Mouse (Mus musculus): Measurements from ENCODE around the gene Usp21. TPM values are rescaled to one million over a fixed set of nuclear protein-coding genes. Genes with fewer than 3 reads are reported as not detected.
A peak's percentile ranks its signal among the peaks of the same experiment; 100 is the strongest.
"Not testable (repeated sequence)": the region's sequence is repeated elsewhere in the genome, so short reads cannot be mapped to it uniquely, and the experiment has no call there.

Gene Usp21
- polyA plus RNA-seq, 1 experiment from 2014 or later, result 125 TPM

- WGBS, result 74% methylated on average over 5 of the region's 5 CpGs
- not testable (repeated sequence) for H3K27ac ChIP-seq; DNase-seq (ENCODE audit: low spot score); H3K4me1 ChIP-seq; H3K27me3 ChIP-seq (ENCODE audit: low read depth, poor library complexity, severe bottlenecking); H3K4me3 ChIP-seq; H3K36me3 ChIP-seq; H3K9me3 ChIP-seq (replicated peaks)
Observed at GRCm38 (mm10) chr1:171306157-171306556, 18.4 kb upstream of the Usp21 start.

DNA sequence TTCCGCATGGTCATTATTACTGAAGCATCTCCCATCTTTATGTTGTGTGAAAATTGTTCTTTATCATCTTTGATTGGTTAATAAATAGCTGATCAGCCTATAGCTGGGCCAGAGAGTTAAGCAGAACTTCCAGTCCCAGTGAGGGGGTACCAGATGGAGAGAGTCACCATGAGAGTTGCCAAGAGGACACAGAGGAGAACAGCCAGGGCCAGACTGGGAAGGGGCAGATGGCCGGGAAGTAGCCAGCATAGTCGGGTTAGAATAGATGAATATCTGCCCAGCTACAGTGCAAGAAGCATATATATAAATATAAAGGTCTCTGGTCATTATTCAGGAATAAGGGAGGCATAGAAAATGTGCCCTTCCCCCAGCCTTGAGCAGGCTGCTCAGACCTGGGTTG, 10.4 kb upstream of the Usp21 start:
- Histone ChIP-seq H3K27me3 (ENCODE audit: low read depth, poor library complexity, severe bottlenecking) (peaks cover 14% of the 10 kb centered on the region), H3K27ac (no peak overlapping the region), H3K4me1 (peaks cover 8% of the 10 kb centered on the region), H3K36me3 (no peaks in the 10 kb centered on the region), H3K4me3 (no peak overlapping the region), H3K9me3 (replicated peaks) (no peaks in the 10 kb centered on the region)
- 67% methylated on average over 3 of the region's 3 CpGs for WGBS
- no peak for DNase-seq (ENCODE audit: low spot score)

GRCm38 (mm10) chr1:171295063-171295402, 7.2 kb upstream of the Usp21 start:
- H3K36me3 ChIP-seq, result peaks cover 10% of the 10 kb centered on the region
- no peaks in the 10 kb centered on the region for H3K9me3 ChIP-seq (replicated peaks)
- peaks cover 14% of the 10 kb centered on the region for H3K27me3 ChIP-seq (ENCODE audit: low read depth, poor library complexity, severe bottlenecking)
- H3K4me3 ChIP-seq, result peak overlapping the region; percentile 70
- DNase-seq (ENCODE audit: low spot score), result no peak
- H3K27ac ChIP-seq, result peak overlapping the region; percentile 97
- 20% methylated on average over 3 of the region's 3 CpGs for WGBS
- peaks cover 8% of the 10 kb centered on the region for H3K4me1 ChIP-seq

- peak; percentile 81 for DNase-seq (ENCODE audit: low spot score)
- H3K27ac ChIP-seq, result peak within 1 kb of the TSS; percentile 97
- H3K4me1 ChIP-seq, result peaks cover 8% of the 10 kb centered on the region
- peaks cover 15% of the 10 kb centered on the region for H3K36me3 ChIP-seq
- H3K9me3 ChIP-seq (replicated peaks), result no peaks in the 10 kb centered on the region
- under 1% methylated on average over 42 of the region's 42 CpGs for WGBS
- H3K4me3 ChIP-seq, result peak within 1 kb of the TSS; percentile 70
- H3K27me3 ChIP-seq (ENCODE audit: low read depth, poor library complexity, severe bottlenecking), result peaks cover 14% of the 10 kb centered on the region
Observed at GRCm38 (mm10) chr1:171294298-171295062, 6.7 kb upstream of the Usp21 start, which contains the start of gene Ufc1. TSS of gene Ufc1 (minus strand) at chr1:171295024.

GRCm38 (mm10) chr1:171293906-171294297, 6.1 kb upstream of the Usp21 start:
- Histone ChIP-seq H3K27me3 (ENCODE audit: low read depth, poor library complexity, severe bottlenecking) (peaks cover 14% of the 10 kb centered on the region), H3K36me3 (peaks cover 21% of the 10 kb centered on the region), H3K27ac (peak overlapping the region; percentile 97), H3K9me3 (replicated peaks) (no peaks in the 10 kb centered on the region), H3K4me3 (peak overlapping the region; percentile 70), H3K4me1 (peaks cover 8% of the 10 kb centered on the region)
- DNase-seq (ENCODE audit: low spot score), result peak; percentile 30
- 33% methylated on average over 5 of the region's 5 CpGs for WGBS

DNA sequence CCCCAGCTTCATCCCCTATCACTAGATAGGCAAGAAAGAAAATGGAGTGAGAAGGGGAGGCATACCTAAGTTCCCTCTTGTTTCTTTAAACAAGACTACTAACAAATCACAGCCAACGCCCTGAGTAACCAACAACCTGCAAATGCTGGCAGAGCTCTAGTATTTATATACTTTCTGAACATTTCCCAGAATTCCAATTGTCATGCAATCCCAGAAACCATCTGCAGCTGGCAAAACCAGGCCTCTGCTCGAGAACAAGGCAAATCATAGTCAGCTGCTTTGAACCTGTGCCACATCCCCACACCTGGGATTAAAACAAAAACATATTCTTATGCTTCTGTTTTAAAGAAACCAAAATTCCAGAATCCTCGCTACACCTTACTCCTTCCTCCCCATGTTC, 5.6 kb upstream of the Usp21 start:
- DNase-seq (ENCODE audit: low spot score), result no peak
- Histone ChIP-seq H3K9me3 (replicated peaks) (no peaks in the 10 kb centered on the region), H3K36me3 (peaks cover 26% of the 10 kb centered on the region), H3K27me3 (ENCODE audit: low read depth, poor library complexity, severe bottlenecking) (peaks cover 8% of the 10 kb centered on the region), H3K4me3 (peak overlapping the region; percentile 70), H3K4me1 (peaks cover 9% of the 10 kb centered on the region), H3K27ac (0 out of 2 replicates have a peak overlapping the region, but pooled peaks have one; percentile 97)
- 92% methylated on average over 3 of the region's 3 CpGs for WGBS

GRCm38 (mm10) chr1:171288328-171288727, 537 bp upstream of the Usp21 start:
- Histone ChIP-seq H3K27me3 (ENCODE audit: low read depth, poor library complexity, severe bottlenecking) (no peaks in the 10 kb centered on the region), H3K36me3 (peaks cover 61% of the 10 kb centered on the region), H3K27ac (peak overlapping the region; percentile 99), H3K4me1 (peaks cover 27% of the 10 kb centered on the region), H3K4me3 (peak overlapping the region; percentile 96), H3K9me3 (replicated peaks) (no peaks in the 10 kb centered on the region)
- 58% methylated on average over 4 of the region's 4 CpGs for WGBS
- DNase-seq (ENCODE audit: low spot score), result no peak

GRCm38 (mm10) chr1:171286517-171286916, 1.3 kb downstream of the Usp21 start:
- H3K4me3 ChIP-seq, result peak overlapping the region; percentile 96
- peaks cover 68% of the 10 kb centered on the region for H3K36me3 ChIP-seq
- 91% methylated on average over 19 of the region's 19 CpGs for WGBS
- H3K9me3 ChIP-seq (replicated peaks), result no peaks in the 10 kb centered on the region
- H3K4me1 ChIP-seq, result peaks cover 34% of the 10 kb centered on the region
- no peaks in the 10 kb centered on the region for H3K27me3 ChIP-seq (ENCODE audit: low read depth, poor library complexity, severe bottlenecking)
- H3K27ac ChIP-seq, result 0 out of 2 replicates have a peak overlapping the region, but pooled peaks have one; percentile 99
- peak; percentile 29 for DNase-seq (ENCODE audit: low spot score)

DNA sequence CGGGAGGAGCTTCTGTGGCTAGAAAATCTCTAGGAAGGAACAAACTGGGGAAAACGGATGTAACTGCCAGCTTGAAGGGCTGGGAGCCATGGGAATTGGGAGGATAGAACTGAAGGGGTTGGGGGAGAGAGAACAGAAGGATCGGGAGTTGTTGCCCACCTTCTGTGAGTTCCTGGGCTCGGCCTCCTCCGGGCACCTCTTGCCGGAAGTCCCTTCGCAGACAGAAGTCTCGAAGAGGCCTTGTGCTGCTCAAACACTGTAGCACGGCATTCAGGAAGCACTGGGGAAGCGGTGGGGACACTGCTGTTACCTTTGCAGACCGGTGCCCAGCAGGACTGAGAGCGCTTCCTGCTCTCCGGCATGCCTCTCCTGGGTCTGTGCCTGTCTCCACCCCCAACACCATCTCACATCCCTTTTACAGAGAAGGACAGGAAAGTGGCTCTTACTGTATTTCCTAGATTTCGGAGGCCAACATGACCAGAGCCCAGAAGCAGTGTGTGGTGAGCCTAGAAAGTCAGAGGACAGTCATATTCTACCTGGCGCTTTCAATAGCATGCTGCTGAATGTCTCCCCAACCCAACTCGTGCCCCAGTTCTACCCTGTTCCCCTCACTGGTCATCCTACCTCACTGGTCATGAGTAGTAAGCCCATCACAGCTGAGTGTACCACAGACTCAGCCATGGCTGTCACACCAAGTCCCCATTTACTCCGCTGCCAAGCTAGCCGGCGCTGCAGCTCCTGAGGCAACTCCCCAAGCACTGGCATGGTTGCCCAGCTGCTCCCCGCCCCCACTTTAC, 2.5 kb downstream of the Usp21 start:
- no peak overlapping the region for H3K27ac ChIP-seq
- 88% methylated on average over 20 of the region's 20 CpGs for WGBS
- H3K4me3 ChIP-seq, result no peak overlapping the region

DNA sequence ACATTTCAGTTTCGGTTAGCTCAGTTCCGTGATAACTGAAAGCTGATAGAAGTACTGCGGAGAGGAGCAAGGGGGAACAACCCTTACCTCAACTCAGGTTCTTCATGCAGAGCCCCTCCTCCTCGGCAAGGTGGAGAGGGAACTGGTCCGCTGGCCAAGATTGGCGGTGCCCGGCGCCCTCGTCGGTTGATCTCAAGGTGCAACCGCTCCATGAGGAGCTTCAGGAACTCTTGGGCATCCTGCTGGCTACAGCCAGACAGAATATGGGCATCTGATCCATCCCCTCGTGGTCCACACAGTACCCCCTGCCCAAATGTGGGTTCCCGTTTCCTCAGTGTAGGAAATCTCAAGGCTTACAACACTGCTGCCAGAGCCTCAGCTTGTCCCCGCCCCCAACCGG, 3.3 kb downstream of the Usp21 start:
- H3K4me1 ChIP-seq, result peaks cover 46% of the 10 kb centered on the region
- 93% methylated on average over 15 of the region's 15 CpGs for WGBS
- H3K27ac ChIP-seq, result no peak overlapping the region
- peaks cover 61% of the 10 kb centered on the region for H3K36me3 ChIP-seq
- peak; percentile 22 for DNase-seq (ENCODE audit: low spot score)
- H3K4me3 ChIP-seq, result no peak overlapping the region
- no peaks in the 10 kb centered on the region for H3K9me3 ChIP-seq (replicated peaks)
- no peaks in the 10 kb centered on the region for H3K27me3 ChIP-seq (ENCODE audit: low read depth, poor library complexity, severe bottlenecking)

More for the DNA sequence above, 2.5 kb downstream of the Usp21 start:
- H3K4me1 ChIP-seq, result peaks cover 38% of the 10 kb centered on the region
- H3K36me3 ChIP-seq, result peaks cover 68% of the 10 kb centered on the region
- H3K9me3 ChIP-seq (replicated peaks), result no peaks in the 10 kb centered on the region
- DNase-seq (ENCODE audit: low spot score), result peak; percentile 28
- no peaks in the 10 kb centered on the region for H3K27me3 ChIP-seq (ENCODE audit: low read depth, poor library complexity, severe bottlenecking)

- H3K4me1 ChIP-seq, result peaks cover 49% of the 10 kb centered on the region
- no peaks in the 10 kb centered on the region for H3K9me3 ChIP-seq (replicated peaks)
- H3K4me3 ChIP-seq, result no peak overlapping the region
- no peak for DNase-seq (ENCODE audit: low spot score)
- H3K27ac ChIP-seq, result no peak overlapping the region
- WGBS, result 94% methylated on average over 18 of the region's 18 CpGs
- H3K27me3 ChIP-seq (ENCODE audit: low read depth, poor library complexity, severe bottlenecking), result no peaks in the 10 kb centered on the region
- H3K36me3 ChIP-seq, result peaks cover 55% of the 10 kb centered on the region
Observed at GRCm38 (mm10) chr1:171283188-171284160, 4.3 kb downstream of the Usp21 start.

GRCm38 (mm10) chr1:171282086-171282805, 5.5 kb downstream of the Usp21 start:
- Histone ChIP-seq H3K4me3 (peak overlapping the region; percentile 73), H3K27ac (peak overlapping the region; percentile 84; the same call in 1 of the 2 replicates)
- DNase-seq (ENCODE audit: low spot score), result peak; percentile 28

More at GRCm38 (mm10) chr1:171282086-171282805, 5.5 kb downstream of the Usp21 start:
- no peaks in the 10 kb centered on the region for H3K27me3 ChIP-seq (ENCODE audit: low read depth, poor library complexity, severe bottlenecking)
- H3K4me1 ChIP-seq, result peaks cover 40% of the 10 kb centered on the region
- WGBS, result 81% methylated on average over 18 of the region's 18 CpGs
- peaks cover 67% of the 10 kb centered on the region for H3K36me3 ChIP-seq
- H3K9me3 ChIP-seq (replicated peaks), result no peaks in the 10 kb centered on the region

Measured in limb, embryonic 10.5 days (tissue).